Mouse (Mus musculus) lung, postnatal 14 days (tissue): Measurements from ENCODE around the gene Gcm1.

ENCODE experiments used
- DNase-seq: peaks from one replicate; pipeline ENCODE4 v3.0.0; 2021

Gcm1 gene

DNA sequence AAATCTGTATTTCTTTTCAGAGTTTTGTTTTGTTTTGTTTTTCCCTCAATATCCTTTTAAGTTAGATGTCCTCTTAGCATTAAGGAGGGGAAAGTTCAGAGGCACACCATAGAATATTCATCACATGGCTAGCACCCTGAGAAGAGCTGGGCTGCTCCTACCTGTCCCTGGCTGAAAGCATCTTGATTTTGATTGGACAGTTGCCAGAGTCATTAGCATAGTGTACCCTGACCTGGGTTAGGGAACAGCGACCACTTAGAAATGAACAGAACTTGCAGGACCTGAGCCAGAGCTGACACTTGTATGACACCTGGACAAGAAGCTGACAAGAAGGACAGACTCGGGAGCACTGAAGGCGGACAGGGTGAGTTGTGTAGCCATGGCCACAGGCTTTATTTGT is at the start of gene Gcm1:
TSS of gene Gcm1 (plus strand) at position 248 of the 400 bp plus-strand sequence.
- no peak for DNase-seq

DNA sequence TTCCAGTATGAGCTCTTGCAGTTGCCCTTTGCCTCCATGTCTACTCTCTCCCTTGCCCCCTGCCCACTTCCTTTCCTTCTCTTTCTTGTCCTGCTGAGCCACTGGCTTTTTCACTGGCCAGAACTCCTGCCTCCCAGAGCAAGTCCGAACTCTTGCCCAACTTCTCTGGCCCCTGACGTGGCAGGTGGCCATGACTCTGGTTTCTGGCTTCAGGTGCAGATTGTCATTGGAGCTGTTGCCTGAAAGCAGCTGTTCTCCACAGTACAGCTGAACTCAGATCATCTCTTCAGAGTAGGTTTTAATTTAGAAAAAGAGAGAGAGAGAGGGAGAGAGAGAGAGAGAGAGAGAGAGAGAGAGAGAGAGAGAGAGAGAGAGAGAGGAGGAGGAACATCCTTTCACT is 48.4 kb upstream of the Gcm1 start:
- DNase-seq, result no peak

GRCm38 (mm10) chr9:78005481-78005880 is 46.2 kb upstream of the Gcm1 start:
- peak; percentile 54 for DNase-seq

- DNase-seq, result peak; percentile 93
These were observed 45.3 kb upstream of the Gcm1 start for GRCm38 (mm10) chr9:78006209-78007001.

GRCm38 (mm10) chr9:78009382-78009781 is 42.3 kb upstream of the Gcm1 start:
- DNase-seq, result peak; percentile 65

GRCm38 (mm10) chr9:78010187-78010586 is 41.5 kb upstream of the Gcm1 start:
- DNase-seq, result no peak

DNA sequence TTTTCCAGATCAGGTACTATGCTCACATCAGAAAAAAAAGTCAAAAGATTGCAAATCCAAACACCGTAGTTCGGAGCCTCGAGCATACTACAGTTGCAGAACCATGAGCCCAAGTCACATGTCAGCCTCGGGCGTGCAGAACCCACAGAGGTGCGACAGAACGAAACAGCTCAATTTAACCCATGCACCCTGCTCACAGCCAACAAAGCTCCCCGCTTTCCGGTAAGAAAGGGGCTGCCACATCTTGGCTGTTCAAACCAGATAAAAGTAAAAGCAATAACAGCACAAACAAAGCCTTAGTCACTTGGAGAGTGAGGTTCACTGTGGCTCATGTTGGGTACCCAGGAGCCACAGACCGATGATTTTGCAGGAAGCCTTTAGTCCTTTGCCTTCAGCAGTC is 41.0 kb upstream of the Gcm1 start:
- no peak for DNase-seq

DNA sequence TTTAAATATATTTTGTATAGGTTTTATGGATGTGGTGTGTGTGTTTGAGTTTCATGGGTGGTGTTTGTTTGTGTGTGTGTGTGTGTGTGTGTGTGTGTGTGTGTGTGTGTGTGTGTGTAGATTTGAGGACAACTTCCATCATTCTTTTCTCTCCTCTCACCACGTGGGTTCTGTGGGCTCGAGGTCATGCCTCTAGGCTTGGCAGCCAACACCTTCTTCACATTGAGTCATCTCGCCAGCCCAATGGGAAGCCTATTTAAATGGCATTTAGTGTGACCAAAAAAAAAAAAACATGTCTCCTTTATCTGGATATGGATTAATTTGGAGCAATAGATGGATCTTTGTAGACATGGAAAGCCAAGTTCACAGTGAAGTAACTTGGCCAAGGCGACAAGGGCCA is 39.7 kb upstream of the Gcm1 start:
- no peak for DNase-seq

- DNase-seq, result no peak
These were observed 39.0 kb upstream of the Gcm1 start for GRCm38 (mm10) chr9:78012681-78013080.

- DNase-seq, result no peak
These were observed 37.9 kb upstream of the Gcm1 start for GRCm38 (mm10) chr9:78013813-78014212.

DNA sequence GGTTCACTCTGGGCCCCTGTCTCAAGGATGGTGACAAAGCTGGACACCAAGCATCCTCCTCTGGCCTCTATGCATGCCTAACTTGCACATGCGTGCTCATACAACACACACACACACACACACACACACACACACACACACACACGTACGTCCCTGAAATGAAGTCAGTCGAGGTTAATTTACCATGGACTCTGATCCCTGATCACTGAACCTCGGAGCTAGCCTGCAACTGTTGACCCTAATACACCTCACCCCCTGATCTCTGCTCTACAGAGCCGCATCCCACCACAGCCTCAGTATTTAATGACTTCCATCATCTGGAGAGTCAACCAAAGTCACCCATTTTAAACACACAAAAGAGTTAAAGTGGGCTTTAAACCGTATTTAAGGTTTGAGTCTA is 35.9 kb upstream of the Gcm1 start:
- no peak for DNase-seq

GRCm38 (mm10) chr9:78016288-78016687 is 35.4 kb upstream of the Gcm1 start:
- DNase-seq, result no peak

- DNase-seq, result no peak
These were observed 30.5 kb upstream of the Gcm1 start for GRCm38 (mm10) chr9:78021256-78021655.

DNA sequence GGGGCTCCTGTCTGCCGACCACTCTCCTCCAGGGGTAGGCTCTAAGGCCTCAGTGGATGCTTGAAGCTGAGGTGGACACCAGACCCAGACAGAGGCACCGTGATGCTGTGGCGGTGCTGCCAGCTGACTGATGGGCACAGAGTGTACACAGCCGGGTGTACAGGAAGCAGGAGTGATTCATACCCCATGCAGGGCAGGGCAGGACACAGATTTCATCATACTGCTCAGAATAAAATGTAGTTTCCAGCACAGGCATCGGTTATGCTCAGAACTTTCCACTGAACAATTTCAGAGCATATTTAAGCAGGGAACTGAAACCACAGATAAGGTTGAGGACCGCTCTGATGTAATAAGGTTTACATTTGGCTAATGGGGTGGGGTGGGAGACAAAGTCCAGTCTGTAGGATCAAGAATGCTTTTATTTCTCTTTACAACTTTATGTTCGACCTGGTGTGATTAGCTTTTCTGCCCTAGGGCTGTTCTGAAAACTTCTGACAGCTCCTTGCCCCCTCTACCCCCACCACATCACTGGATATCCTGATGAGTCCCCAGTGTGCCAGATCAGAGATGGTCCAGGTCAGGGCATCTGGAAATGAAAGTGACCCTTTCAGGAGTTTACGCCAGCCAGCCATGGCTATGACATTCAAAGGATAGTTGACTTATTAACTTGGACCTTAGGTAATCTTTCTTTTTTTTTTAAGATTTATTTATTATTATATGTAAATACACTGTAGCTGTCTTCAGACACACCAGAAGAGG is 29.4 kb upstream of the Gcm1 start:
- DNase-seq, result peak; percentile 61

DNA sequence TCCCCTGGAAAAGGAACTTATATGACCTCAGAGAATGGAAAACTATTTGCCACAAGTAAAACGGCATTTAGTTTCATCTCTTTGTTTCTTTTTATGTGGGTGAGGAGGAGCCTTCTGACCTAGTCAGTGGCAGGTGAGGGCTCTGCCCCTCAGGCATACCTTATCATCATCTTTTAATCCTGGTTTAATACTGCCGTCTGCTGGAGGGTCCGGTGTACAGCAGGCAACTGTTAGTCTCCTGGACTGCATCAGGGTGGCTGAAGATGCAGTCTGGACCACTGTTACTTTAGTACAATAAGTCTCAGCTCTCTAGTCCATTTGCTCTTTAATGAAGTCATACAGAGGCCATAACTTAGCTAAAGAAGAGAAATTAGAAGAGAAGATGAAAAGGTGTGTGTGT is 26.9 kb upstream of the Gcm1 start:
- DNase-seq, result peak; percentile 78

- DNase-seq, result no peak
These were observed 24.6 kb upstream of the Gcm1 start for GRCm38 (mm10) chr9:78027099-78027498.

DNA sequence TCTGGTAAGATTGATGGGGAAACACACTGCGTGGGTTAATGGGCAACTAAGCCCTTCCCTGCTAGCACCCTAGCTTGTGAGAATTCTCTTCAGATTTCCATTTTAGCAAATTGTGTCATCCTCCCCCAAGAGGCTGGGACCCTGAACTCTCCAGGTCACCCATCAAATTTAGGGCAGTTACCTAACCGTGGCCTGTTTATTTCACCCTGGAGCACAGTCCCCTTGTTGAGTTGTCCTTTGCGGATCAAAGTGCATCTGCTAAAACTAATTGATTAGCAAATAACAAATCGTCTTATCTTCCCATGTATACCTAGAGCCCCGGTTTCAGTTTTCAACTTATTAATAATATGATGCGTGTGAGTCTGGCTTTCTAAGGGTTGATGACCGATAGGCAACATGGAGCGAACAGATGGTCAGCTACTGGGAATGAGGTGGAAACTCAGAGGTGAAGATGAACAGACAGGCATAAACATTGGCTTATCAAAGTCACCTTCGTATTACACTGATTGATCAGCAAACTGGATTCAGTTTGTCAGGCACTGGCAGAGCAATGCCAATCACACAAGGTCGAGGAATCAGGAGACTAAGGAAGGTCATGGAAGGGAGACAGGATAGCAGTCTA is 20.8 kb upstream of the Gcm1 start:
- no peak for DNase-seq

DNA sequence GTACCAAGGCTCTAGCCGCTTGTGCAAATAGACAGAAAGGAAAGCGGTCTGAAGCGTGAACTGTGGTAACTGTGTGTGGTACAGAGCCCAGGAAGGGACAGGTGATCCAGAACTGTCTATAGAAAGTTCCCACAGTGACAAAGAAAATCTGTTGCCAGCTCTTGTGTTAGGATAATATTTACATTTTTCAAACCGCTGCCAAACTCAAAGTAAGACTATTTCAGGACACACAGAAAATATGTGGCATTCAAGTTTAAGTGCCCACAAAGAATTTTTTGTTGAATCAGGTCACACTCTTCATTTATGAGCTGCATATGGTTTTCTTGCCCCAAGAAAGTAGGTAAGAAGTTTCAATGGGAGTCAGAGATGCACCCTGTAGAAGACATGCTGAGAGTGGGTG is 18.8 kb upstream of the Gcm1 start:
- DNase-seq, result no peak

DNA sequence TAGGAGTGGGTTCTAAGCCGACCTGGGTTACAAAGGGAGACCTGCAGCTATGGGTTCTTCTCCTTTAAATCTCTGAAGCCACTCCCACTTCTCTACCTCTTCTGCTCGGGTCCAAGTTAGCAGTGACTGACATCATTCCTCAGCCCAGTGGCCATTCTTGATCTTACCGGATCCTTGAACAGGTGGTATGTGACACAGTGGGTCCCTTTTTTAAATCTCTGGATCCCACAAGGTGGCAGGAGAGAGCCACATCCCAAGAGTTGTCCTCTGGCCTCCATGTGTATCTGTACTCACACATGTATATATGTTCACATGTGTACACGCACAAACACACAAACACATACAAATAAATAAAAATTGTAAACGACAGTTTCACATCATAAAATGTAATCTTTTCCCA is 16.4 kb upstream of the Gcm1 start:
- DNase-seq, result no peak

GRCm38 (mm10) chr9:78035831-78036230 is 15.9 kb upstream of the Gcm1 start:
- no peak for DNase-seq

DNA sequence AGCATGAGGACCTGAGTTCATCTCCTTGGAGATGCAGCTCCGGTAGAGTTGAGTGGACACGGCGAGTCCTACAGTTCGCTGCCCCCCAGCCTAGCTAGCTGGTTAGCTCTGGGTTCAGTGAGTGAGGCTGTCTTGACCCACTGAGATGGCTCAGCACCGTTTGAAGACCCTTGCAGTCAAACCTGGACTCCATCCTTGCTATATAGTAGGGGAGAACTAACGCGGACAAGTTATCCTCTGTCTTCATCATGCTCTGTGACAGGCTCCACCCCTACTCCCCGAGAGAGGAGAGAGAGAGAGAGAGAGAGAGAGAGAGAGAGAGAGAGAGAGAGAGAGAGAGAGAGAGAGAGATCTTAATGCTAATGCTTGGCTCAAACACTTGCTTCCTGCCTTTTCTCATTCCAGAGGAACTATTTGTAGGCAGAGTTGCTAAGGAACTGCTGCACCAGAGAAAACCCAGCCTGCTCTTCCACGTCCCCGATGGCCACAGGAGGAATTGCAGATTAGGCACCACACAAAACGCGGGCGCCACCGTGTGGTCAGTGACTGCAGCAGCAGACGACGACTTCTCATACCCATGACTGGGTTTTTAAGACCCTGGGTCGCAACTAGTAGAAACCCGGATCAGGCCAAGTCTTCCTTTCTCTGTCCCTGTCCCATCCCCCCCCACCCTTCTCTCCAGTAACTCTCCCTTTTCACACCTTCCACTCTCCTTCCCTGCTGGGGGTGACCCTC is 12.8 kb upstream of the Gcm1 start:
- DNase-seq, result peak; percentile 83

- no peak for DNase-seq
These were observed 6.6 kb upstream of the Gcm1 start for GRCm38 (mm10) chr9:78045171-78045570.

DNA sequence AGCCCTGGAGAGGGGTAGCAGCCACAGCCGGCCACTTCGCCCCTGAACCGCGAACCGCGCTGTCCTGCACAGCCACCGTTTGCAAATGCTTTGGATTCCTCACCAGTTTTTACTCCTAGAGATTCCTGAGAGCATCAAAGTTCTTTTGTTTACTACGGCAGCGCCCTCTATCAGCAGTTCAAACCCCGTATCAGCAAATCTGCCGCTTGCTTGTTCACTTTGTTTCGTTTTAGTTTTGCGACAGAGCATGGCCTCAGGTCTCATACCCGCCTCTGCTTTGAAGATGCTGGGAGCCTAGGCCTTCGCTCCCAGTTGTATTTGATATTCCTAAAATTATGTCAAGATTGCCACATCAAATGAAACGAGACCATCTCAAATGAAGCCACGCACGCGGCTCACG is 5.0 kb upstream of the Gcm1 start:
- DNase-seq, result peak; percentile 11
